Mouse (Mus musculus) layer of hippocampus, adult 2 months (tissue): ENCODE measurements around the gene Gsap. TPM values are rescaled to one million over a fixed set of nuclear protein-coding genes. Genes with fewer than 3 reads are reported as not detected.
"Not testable (repeated sequence)": the region's sequence is repeated elsewhere in the genome, so short reads cannot be mapped to it uniquely, and the experiment has no call there.

ENCODE experiments used
- DNase-seq, 2 experiments: peaks; one replicate each; pipeline ENCODE4 v3.0.0; 2022; ENCODE audit warnings: low spot score in 2 of 2
- H3K27ac ChIP-seq: fragments of 200-600 bp; 2 replicates; pipeline ENCODE4 v1.8.1; 2022
- H3K4me3 ChIP-seq: fragments of 200-600 bp; 2 replicates; pipeline ENCODE4 v1.8.1; 2022; ENCODE audit warnings: mild to moderate bottlenecking
- CTCF ChIP-seq: fragments of 200-600 bp; conservative IDR thresholded peaks from 2 replicates; pipeline ENCODE4 v1.8.1; 2022; ENCODE audit warnings: antibody characterized with exemption, mild to moderate bottlenecking, moderate library complexity
- total RNA-seq, 2 experiments: library from RNA; stranded (reverse); gene quantifications; 2 replicates each; pipeline ENCODE4 v1.2.3; 2021

Gene Gsap
- total RNA-seq, 2 experiments from 2014 or later = 7.3 to 9.0 TPM

GRCm38 (mm10) chr5:21277685-21278084, 91.6 kb downstream of the Gsap start:
- not testable (repeated sequence) for H3K4me3 ChIP-seq, H3K27ac ChIP-seq, DNase-seq
- peak; percentile 76 for TF ChIP-seq CTCF

- no peak for TF ChIP-seq CTCF
- Histone ChIP-seq H3K4me3 (no peak overlapping the region), H3K27ac (no peak overlapping the region)
- DNase-seq = no peak
These were observed 97.5 kb downstream of the Gsap start for GRCm38 (mm10) chr5:21283356-21284062.

- H3K27ac ChIP-seq = no peak overlapping the region
These were observed 102.8 kb downstream of the Gsap start for GRCm38 (mm10) chr5:21288658-21289435.

GRCm38 (mm10) chr5:21290594-21290993, 104.5 kb downstream of the Gsap start:
- Histone ChIP-seq H3K4me3 (no peak overlapping the region), H3K27ac (no peak overlapping the region)
- no peak for TF ChIP-seq CTCF
- no peak for DNase-seq

More at GRCm38 (mm10) chr5:21288658-21289435, 102.8 kb downstream of the Gsap start:
- no peak for TF ChIP-seq CTCF
- H3K4me3 ChIP-seq = no peak overlapping the region
- DNase-seq = no peak

GRCm38 (mm10) chr5:21295683-21296082, 109.6 kb downstream of the Gsap start:
- no peak for DNase-seq
- Histone ChIP-seq H3K27ac (no peak overlapping the region), H3K4me3 (no peak overlapping the region)
- no peak for TF ChIP-seq CTCF

GRCm38 (mm10) chr5:21299076-21299755, 113.2 kb downstream of the Gsap start:
- no peak for DNase-seq
- H3K4me3 ChIP-seq = no peak overlapping the region
- TF ChIP-seq CTCF = no peak
- H3K27ac ChIP-seq = no peak overlapping the region

GRCm38 (mm10) chr5:21300058-21300457, 114.0 kb downstream of the Gsap start:
- Histone ChIP-seq H3K27ac (no peak overlapping the region), H3K4me3 (no peak overlapping the region)
- DNase-seq = no peak
- no peak for TF ChIP-seq CTCF

GRCm38 (mm10) chr5:21301011-21301410, 115.0 kb downstream of the Gsap start:
- no peak overlapping the region for H3K27ac ChIP-seq
- DNase-seq = no peak
- H3K4me3 ChIP-seq = no peak overlapping the region
- no peak for TF ChIP-seq CTCF

GRCm38 (mm10) chr5:21307165-21307564, 121.1 kb downstream of the Gsap start:
- TF ChIP-seq CTCF = no peak
- Histone ChIP-seq H3K4me3 (no peak overlapping the region), H3K27ac (no peak overlapping the region)
- no peak for DNase-seq

- DNase-seq = no peak
- H3K4me3 ChIP-seq = no peak overlapping the region
- H3K27ac ChIP-seq = no peak overlapping the region
- no peak for TF ChIP-seq CTCF
These were observed 128.6 kb downstream of the Gsap start for GRCm38 (mm10) chr5:21314696-21315095.

GRCm38 (mm10) chr5:21320138-21320537, 134.1 kb downstream of the Gsap start:
- no peak for TF ChIP-seq CTCF
- no peak overlapping the region for H3K4me3 ChIP-seq
- no peak overlapping the region for H3K27ac ChIP-seq
- DNase-seq = no peak

- no peak overlapping the region for H3K27ac ChIP-seq
- peak in 1 of 2 experiments; percentile 43 for DNase-seq
- peak; percentile 77 for TF ChIP-seq CTCF
- H3K4me3 ChIP-seq = no peak overlapping the region
These were observed 140.4 kb downstream of the Gsap start for GRCm38 (mm10) chr5:21326494-21326893.

GRCm38 (mm10) chr5:21328560-21328959, 142.5 kb downstream of the Gsap start:
- Histone ChIP-seq H3K4me3 (no peak overlapping the region), H3K27ac (no peak overlapping the region)
- TF ChIP-seq CTCF = no peak
- DNase-seq = no peak
